Mouse (Mus musculus): ENCODE measurements around the gene Racgap1. TPM values are rescaled to one million over a fixed set of nuclear protein-coding genes. Genes with fewer than 3 reads are reported as not detected.

The Racgap1 gene
- polyA plus RNA-seq, 1 experiment from 2014 or later, result 178 TPM

Other genes with a start within 250 kb of the Racgap1 start
- 7.5 and 9.5 TPM in 2 replicates for gene Nckap5l, start 193.9 kb downstream of the Racgap1 start, polyA plus RNA-seq (2015; fragmentation: Nextera tagmentation; extraction: Ambion mirVana)
- gene Bcdin3d, start 176.9 kb downstream of the Racgap1 start, polyA plus RNA-seq (2015; fragmentation: Nextera tagmentation; extraction: Ambion mirVana), result 13.4 and 13.7 TPM in 2 replicates
- 0.93 and 0.94 TPM in 2 replicates for gene Faim2, start 123.5 kb downstream of the Racgap1 start, polyA plus RNA-seq (2015; fragmentation: Nextera tagmentation; extraction: Ambion mirVana)
- gene Aqp2, start 72.6 kb downstream of the Racgap1 start, polyA plus RNA-seq (2015; fragmentation: Nextera tagmentation; extraction: Ambion mirVana), result not detected in 2 replicates
- gene Aqp5, start 60.9 kb downstream of the Racgap1 start, polyA plus RNA-seq (2015; fragmentation: Nextera tagmentation; extraction: Ambion mirVana), result 1.8 and 3.2 TPM in 2 replicates
- gene Aqp6, start 50.3 kb downstream of the Racgap1 start, polyA plus RNA-seq (2015; fragmentation: Nextera tagmentation; extraction: Ambion mirVana), result not detected in 2 replicates
- gene Asic1, start 18.7 kb upstream of the Racgap1 start, polyA plus RNA-seq (2015; fragmentation: Nextera tagmentation; extraction: Ambion mirVana), result 1.6 and 1.7 TPM in 2 replicates
- gene Smarcd1, start 50.5 kb upstream of the Racgap1 start, polyA plus RNA-seq (2015; fragmentation: Nextera tagmentation; extraction: Ambion mirVana), result 31.1 and 34.5 TPM in 2 replicates
- not detected in 2 replicates for gene Gm17349, start 53.8 kb upstream of the Racgap1 start, polyA plus RNA-seq (2015; fragmentation: Nextera tagmentation; extraction: Ambion mirVana)
- 3.3 and 3.7 TPM in 2 replicates for gene Gpd1, start 65.9 kb upstream of the Racgap1 start, polyA plus RNA-seq (2015; fragmentation: Nextera tagmentation; extraction: Ambion mirVana)
- gene Cox14, start 74.0 kb upstream of the Racgap1 start, polyA plus RNA-seq (2015; fragmentation: Nextera tagmentation; extraction: Ambion mirVana), result 148 and 164 TPM in 2 replicates
- gene Cers5, start 121.2 kb upstream of the Racgap1 start, polyA plus RNA-seq (2015; fragmentation: Nextera tagmentation; extraction: Ambion mirVana), result 73.3 and 74.4 TPM in 2 replicates
- 44.9 and 47.0 TPM in 2 replicates for gene Lima1, start 223.8 kb upstream of the Racgap1 start, polyA plus RNA-seq (2015; fragmentation: Nextera tagmentation; extraction: Ambion mirVana)

Data from lung, embryonic 16.5 days (tissue).